Mouse (Mus musculus) embryonic facial prominence, embryonic 10.5 days (tissue): Measurements from ENCODE around the gene AI597479. TPM values are rescaled to one million over a fixed set of nuclear protein-coding genes. Genes with fewer than 3 reads are reported as not detected.
"Not testable (repeated sequence)": the region's sequence is repeated elsewhere in the genome, so short reads cannot be mapped to it uniquely, and the experiment has no call there.

Experiments used
- DNase-seq: peaks from one replicate; pipeline ENCODE4 v3.0.0-alpha.2; 2017; ENCODE audit warnings: low spot score
- H3K27ac ChIP-seq: fragments of 300-500 bp; sonication (generic); replicated peaks from 2 replicates; pipeline ENCODE4 v1.5.1; 2016; ENCODE audit warnings: mild to moderate bottlenecking
- H3K27me3 ChIP-seq: fragments of 300-500 bp; sonication (generic); replicated peaks from 2 replicates; pipeline ENCODE4 v1.6.1; 2016; ENCODE audit warnings: low read depth, mild to moderate bottlenecking; ENCODE audit not compliant: poor library complexity, severe bottlenecking
- H3K36me3 ChIP-seq: fragments of 300-500 bp; sonication (generic); replicated peaks from 2 replicates; pipeline ENCODE4 v1.6.1; 2016; ENCODE audit warnings: mild to moderate bottlenecking, moderate library complexity
- H3K4me1 ChIP-seq: fragments of 300-500 bp; sonication (generic); 2 replicates; pipeline ENCODE4 v1.6.1; 2016
- H3K4me3 ChIP-seq: fragments of 300-500 bp; sonication (generic); 2 replicates; pipeline ENCODE4 v1.5.1; 2016; ENCODE audit warnings: mild to moderate bottlenecking, moderate library complexity
- H3K9me3 ChIP-seq: fragments of 300-500 bp; sonication (generic); 2 replicates; pipeline ENCODE4 v1.6.1; 2016; ENCODE audit warnings: mild to moderate bottlenecking
- WGBS: fragments of 180-500 bp; shearing (Covaris S2); methylation state at CpG from one replicate; pipeline ENCODE4 v1.1.7; 2016; 5-methylcytosine and 5-hydroxymethylcytosine counted together
- polyA plus RNA-seq: library from polyadenylated mRNA; unstranded; fragments of >200 nt; fragmentation: Nextera tagmentation; extraction: Ambion mirVana; gene quantifications from 2 replicates; pipeline ENCODE4 v1.2.1, GENCODE M21; 2016

Gene AI597479
- polyA plus RNA-seq, 1 experiment from 2014 or later, result 40.0 TPM

- 85% methylated on average over 5 of the region's 5 CpGs for WGBS
- no peak for DNase-seq
- H3K36me3 ChIP-seq, result peaks cover 17% of the 10 kb centered on the region
- H3K4me1 ChIP-seq, result no peaks in the 10 kb centered on the region
- H3K27me3 ChIP-seq, result no peaks in the 10 kb centered on the region
- no peaks in the 10 kb centered on the region for H3K9me3 ChIP-seq
- H3K4me3 ChIP-seq, result no peak overlapping the region
- no peak overlapping the region for H3K27ac ChIP-seq
These were observed 31.9 kb downstream of the AI597479 start for GRCm38 (mm10) chr1:43130219-43130981.

GRCm38 (mm10) chr1:43131591-43131990 lies 33.1 kb downstream of the AI597479 start:
- no peaks in the 10 kb centered on the region for H3K27me3 ChIP-seq
- no peak for DNase-seq
- 86% methylated on average over 9 of the region's 9 CpGs for WGBS

GRCm38 (mm10) chr1:43136488-43137029 lies 38.0 kb downstream of the AI597479 start:
- WGBS, result 79% methylated on average over 2 of the region's 2 CpGs
- not testable (repeated sequence) for DNase-seq

More at GRCm38 (mm10) chr1:43131591-43131990, 33.1 kb downstream of the AI597479 start:
- Histone ChIP-seq H3K27ac (no peak overlapping the region), H3K9me3 (no peaks in the 10 kb centered on the region), H3K36me3 (peaks cover 20% of the 10 kb centered on the region), H3K4me3 (no peak overlapping the region), H3K4me1 (no peaks in the 10 kb centered on the region)

GRCm38 (mm10) chr1:43137334-43137733 lies 38.8 kb downstream of the AI597479 start:
- no peak overlapping the region for H3K27ac ChIP-seq
- no peaks in the 10 kb centered on the region for H3K9me3 ChIP-seq
- H3K36me3 ChIP-seq, result peaks cover 5% of the 10 kb centered on the region
- no peak for DNase-seq
- 88% methylated on average over 5 of the region's 5 CpGs for WGBS
- H3K4me3 ChIP-seq, result no peak overlapping the region
- no peaks in the 10 kb centered on the region for H3K4me1 ChIP-seq
- no peaks in the 10 kb centered on the region for H3K27me3 ChIP-seq

More at GRCm38 (mm10) chr1:43136488-43137029, 38.0 kb downstream of the AI597479 start:
- not testable (repeated sequence) for H3K9me3 ChIP-seq, H3K36me3 ChIP-seq, H3K27ac ChIP-seq, H3K4me3 ChIP-seq, H3K4me1 ChIP-seq, H3K27me3 ChIP-seq

- WGBS, result 74% methylated on average over 15 of the region's 15 CpGs
- H3K36me3 ChIP-seq, result peaks cover 5% of the 10 kb centered on the region
These were observed 39.8 kb downstream of the AI597479 start for GRCm38 (mm10) chr1:43138268-43138812.

DNA sequence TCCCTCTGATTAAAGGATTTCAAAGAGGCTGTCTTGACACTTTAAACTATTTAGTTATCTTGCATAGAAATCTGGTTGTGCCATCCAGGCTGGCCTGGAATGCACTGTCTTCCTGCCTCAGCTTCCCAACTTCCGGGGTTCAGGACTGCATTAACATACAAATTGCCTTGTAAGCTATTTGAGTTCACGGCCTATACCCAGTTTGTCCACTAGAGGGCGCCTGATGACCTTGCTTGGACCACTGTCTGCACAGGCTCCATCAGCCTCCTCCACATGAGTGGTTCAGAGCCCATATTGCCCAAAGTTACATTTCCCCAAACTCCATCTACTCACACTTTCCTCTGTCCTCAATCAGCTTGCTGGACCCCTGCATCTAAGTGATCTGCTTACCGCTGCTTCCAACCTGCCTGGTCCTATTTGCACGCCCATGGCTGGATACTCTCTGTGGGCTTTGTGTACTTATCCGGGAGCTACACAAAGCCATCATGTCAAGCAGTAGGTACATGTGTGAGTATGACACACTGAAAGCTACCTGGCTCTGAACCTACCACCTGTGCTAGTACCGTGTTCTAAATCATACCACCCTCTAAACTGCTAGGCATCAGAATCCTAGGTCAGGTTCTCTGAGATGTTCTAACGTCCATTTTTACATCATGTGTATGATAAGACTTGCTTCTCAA lies 41.2 kb downstream of the AI597479 start:
- WGBS, result 52% methylated on average over 8 of the region's 8 CpGs
- peak; percentile 90 for DNase-seq
- Histone ChIP-seq H3K36me3 (peaks cover 5% of the 10 kb centered on the region), H3K27me3 (no peaks in the 10 kb centered on the region), H3K9me3 (no peaks in the 10 kb centered on the region), H3K4me1 (no peaks in the 10 kb centered on the region), H3K27ac (no peak overlapping the region), H3K4me3 (no peak overlapping the region)

More at GRCm38 (mm10) chr1:43138268-43138812, 39.8 kb downstream of the AI597479 start:
- DNase-seq, result peak; percentile 16
- Histone ChIP-seq H3K27ac (no peak overlapping the region), H3K4me1 (no peaks in the 10 kb centered on the region), H3K9me3 (no peaks in the 10 kb centered on the region), H3K4me3 (no peak overlapping the region), H3K27me3 (no peaks in the 10 kb centered on the region)

GRCm38 (mm10) chr1:43141555-43141961 lies 43.0 kb downstream of the AI597479 start:
- Histone ChIP-seq H3K27ac (no peak overlapping the region; the same call in 1 of the 2 replicates), H3K36me3 (peaks cover 3% of the 10 kb centered on the region), H3K9me3 (no peaks in the 10 kb centered on the region), H3K27me3 (no peaks in the 10 kb centered on the region), H3K4me1 (no peaks in the 10 kb centered on the region), H3K4me3 (no peak overlapping the region)
- no peak for DNase-seq
- WGBS, result 85% methylated on average over 11 of the region's 11 CpGs

GRCm38 (mm10) chr1:43142849-43143248 lies 44.3 kb downstream of the AI597479 start:
- Histone ChIP-seq H3K36me3 (no peaks in the 10 kb centered on the region), H3K4me3 (no peak overlapping the region), H3K27me3 (no peaks in the 10 kb centered on the region), H3K9me3 (no peaks in the 10 kb centered on the region), H3K27ac (no peak overlapping the region), H3K4me1 (no peaks in the 10 kb centered on the region)
- no peak for DNase-seq
- WGBS, result 88% methylated on average over 6 of the region's 6 CpGs

GRCm38 (mm10) chr1:43143284-43143683 lies 44.8 kb downstream of the AI597479 start:
- Histone ChIP-seq H3K27ac (no peak overlapping the region), H3K9me3 (no peaks in the 10 kb centered on the region), H3K36me3 (no peaks in the 10 kb centered on the region), H3K27me3 (no peaks in the 10 kb centered on the region), H3K4me3 (no peak overlapping the region), H3K4me1 (no peaks in the 10 kb centered on the region)
- WGBS, result 84% methylated on average over 4 of the region's 4 CpGs
- no peak for DNase-seq

DNA sequence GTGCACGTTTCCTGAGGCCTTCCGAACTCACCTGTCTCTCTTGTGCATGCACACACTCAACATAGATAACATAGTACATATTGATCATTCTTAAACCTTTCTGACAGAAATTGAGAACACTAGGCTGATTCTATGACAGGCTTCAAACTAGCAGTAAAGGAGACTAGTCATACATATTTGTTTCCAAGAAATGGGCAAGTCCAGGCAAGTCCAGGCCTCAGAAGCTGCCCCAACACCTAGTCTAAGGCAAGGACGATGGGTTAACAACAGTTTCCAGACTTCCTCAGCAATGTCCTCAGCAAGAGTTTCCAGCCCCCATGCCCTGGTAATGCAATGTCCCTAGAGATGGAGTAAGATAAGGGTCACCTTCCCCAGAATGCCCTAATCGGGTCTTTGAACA lies 45.3 kb downstream of the AI597479 start:
- no peak for DNase-seq

DNA sequence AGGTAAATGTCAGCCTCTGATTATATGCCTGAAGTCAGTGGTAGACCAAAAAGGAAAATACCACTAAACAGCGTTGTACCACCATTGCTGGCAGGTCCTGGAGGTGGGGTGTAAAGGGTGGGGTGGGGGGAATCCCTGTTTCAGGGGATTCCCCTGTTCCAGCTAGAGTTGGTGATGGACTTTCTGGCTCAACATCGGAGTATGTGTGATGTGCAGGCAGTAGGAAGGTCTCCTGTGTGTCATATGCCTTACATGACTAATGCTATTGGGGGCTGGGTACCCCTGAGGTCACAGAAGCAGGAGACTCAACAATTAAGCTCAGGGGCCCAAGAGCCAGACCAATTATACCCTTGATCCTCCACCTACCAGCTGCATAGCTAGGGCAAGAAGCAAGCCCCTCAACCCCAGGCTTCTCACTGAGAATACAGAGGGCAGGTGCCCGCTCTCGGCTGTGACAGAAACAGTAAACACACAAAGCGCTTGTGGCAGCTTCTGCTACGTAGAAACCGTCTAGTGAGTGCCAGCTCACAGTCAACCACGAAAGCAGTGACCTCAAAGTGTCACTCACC lies 45.9 kb downstream of the AI597479 start:
- 89% methylated on average over 8 of the region's 8 CpGs for WGBS
- no peaks in the 10 kb centered on the region for H3K9me3 ChIP-seq
- no peak overlapping the region for H3K27ac ChIP-seq
- H3K27me3 ChIP-seq, result no peaks in the 10 kb centered on the region
- DNase-seq, result no peak
- H3K4me3 ChIP-seq, result no peak overlapping the region
- H3K36me3 ChIP-seq, result no peaks in the 10 kb centered on the region
- H3K4me1 ChIP-seq, result no peaks in the 10 kb centered on the region

More for the DNA sequence above, 45.3 kb downstream of the AI597479 start:
- Histone ChIP-seq H3K27ac (no peak overlapping the region), H3K9me3 (no peaks in the 10 kb centered on the region), H3K36me3 (no peaks in the 10 kb centered on the region), H3K4me1 (no peaks in the 10 kb centered on the region), H3K4me3 (no peak overlapping the region), H3K27me3 (no peaks in the 10 kb centered on the region)
- WGBS, result 88% methylated on average over 4 of the region's 4 CpGs

DNA sequence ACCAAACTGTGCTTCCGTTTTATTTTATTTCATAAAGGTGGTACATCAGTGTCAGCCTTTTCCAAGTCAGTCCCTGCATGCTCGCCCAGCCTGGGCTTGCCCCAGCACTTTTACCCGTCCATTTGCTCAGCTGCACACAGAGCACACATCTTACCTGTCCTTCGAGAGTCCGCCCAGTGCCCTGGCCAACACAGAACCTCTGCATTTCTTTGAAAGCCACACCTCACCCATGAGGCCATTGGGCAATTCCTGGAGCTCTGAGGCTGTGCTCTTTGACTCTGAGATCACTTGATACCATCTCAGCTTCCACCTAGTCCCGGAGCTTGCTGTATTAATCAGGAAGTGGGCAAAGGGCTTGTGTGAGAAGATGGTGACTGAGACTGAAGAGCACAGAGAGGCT lies 46.9 kb downstream of the AI597479 start:
- WGBS, result 84% methylated on average over 6 of the region's 6 CpGs
- Histone ChIP-seq H3K4me3 (no peak overlapping the region), H3K9me3 (no peaks in the 10 kb centered on the region), H3K27me3 (no peaks in the 10 kb centered on the region), H3K27ac (no peak overlapping the region), H3K4me1 (no peaks in the 10 kb centered on the region), H3K36me3 (no peaks in the 10 kb centered on the region; the same call in 1 of the 2 replicates)
- DNase-seq, result no peak
